Mouse (Mus musculus) MEL (cell line): ENCODE measurements at regions not wholly inside any gene's neighbourhood (a gene's known extent, or its start where the extent isn't known, plus 50 kb on each side); places are given as distances from the start of the nearest gene placed in this dataset.

Experiments
- DNase-seq: peaks from one replicate; pipeline ENCODE4 v3.0.0; 2011; ENCODE audit warnings: low read depth, low spot score
- H3K27ac ChIP-seq: 2 replicates; pipeline ENCODE4 v1.5.1; 2012; ENCODE audit warnings: low read depth, mild to moderate bottlenecking, control low read depth, low read length, moderate library complexity; ENCODE audit not compliant: control insufficient read depth
- H3K27me3 ChIP-seq, 2 experiments: fragments of 150-350 bp in 1 of 2; sonication (generic) in 1 of 2; 2 replicates each; pipeline ENCODE4 v1.6.1; 2012; ENCODE audit warnings: low read length in 2 of 2, mild to moderate bottlenecking in 2 of 2, improper control_type of control experiment in 1 of 2, moderate library complexity in 1 of 2; ENCODE audit not compliant: insufficient read depth in 2 of 2, control insufficient read depth in 1 of 2
- H3K36me3 ChIP-seq, 2 experiments: 2 replicates each; pipeline ENCODE4 v1.6.1; 2012 to 2014; ENCODE audit warnings: low read length in 2 of 2, improper control_type of control experiment in 1 of 2, inconsistent platforms in 1 of 2, mild to moderate bottlenecking in 1 of 2; ENCODE audit not compliant: insufficient read depth in 2 of 2, control insufficient read depth in 1 of 2
- H3K4me1 ChIP-seq, 2 experiments: fragments of 150-350 bp in 1 of 2; sonication (generic) in 1 of 2; 2 replicates each; pipeline ENCODE4 v1.6.1; 2012; ENCODE audit warnings: low read length in 2 of 2, improper control_type of control experiment in 1 of 2, mild to moderate bottlenecking in 1 of 2; ENCODE audit not compliant: insufficient read depth in 2 of 2, control insufficient read depth in 1 of 2
- H3K4me3 ChIP-seq, 2 experiments: fragments of 150-350 bp in 1 of 2; sonication (generic) in 1 of 2; 2 replicates each; pipeline ENCODE4 v1.5.1; 2012; ENCODE audit warnings: low read depth in 2 of 2, low read length in 2 of 2, mild to moderate bottlenecking in 2 of 2, moderate library complexity in 2 of 2, control low read depth in 1 of 2, improper control_type of control experiment in 1 of 2; ENCODE audit not compliant: control insufficient read depth in 1 of 2, insufficient read depth in 1 of 2
- H3K79me2 ChIP-seq: 2 replicates; pipeline ENCODE4 v1.6.1; 2012; ENCODE audit warnings: mild to moderate bottlenecking, low read length, moderate library complexity; ENCODE audit not compliant: control insufficient read depth, poor library complexity, insufficient read depth
- H3K9ac ChIP-seq: 2 replicates; pipeline ENCODE4 v1.6.1; 2012; ENCODE audit warnings: low read depth, mild to moderate bottlenecking, control low read depth, low read length, moderate library complexity; ENCODE audit not compliant: control insufficient read depth, poor library complexity, severe bottlenecking
- H3K9me3 ChIP-seq: fragments of 150-350 bp; sonication (generic); replicated peaks from 2 replicates; pipeline ENCODE4 v1.6.1; 2012; ENCODE audit warnings: mild to moderate bottlenecking, low read length, improper control_type of control experiment, moderate library complexity; ENCODE audit not compliant: insufficient read depth
- BHLHE40 ChIP-seq: IDR thresholded peaks from 2 replicates; pipeline ENCODE4 v1.6.1; 2012; ENCODE audit warnings: low read depth, mild to moderate bottlenecking, inconsistent platforms, low read length, improper control_type of control experiment, borderline replicate concordance
- CHD1 ChIP-seq: IDR thresholded peaks from 2 replicates; pipeline ENCODE4 v1.6.1; 2012; ENCODE audit warnings: low read depth, mild to moderate bottlenecking, inconsistent platforms, low read length, improper control_type of control experiment
- CTCF ChIP-seq, 3 experiments: IDR thresholded peaks in 2 of 3; conservative IDR thresholded peaks in 1 of 3; 2 replicates each; pipeline ENCODE4 v1.5.1; 2011 to 2012; ENCODE audit warnings: low read length in 3 of 3, low read depth in 2 of 3, mild to moderate bottlenecking in 2 of 3, improper control_type of control experiment in 1 of 3, inconsistent platforms in 1 of 3, mixed read lengths in 1 of 3, moderate library complexity in 1 of 3; ENCODE audit not compliant: control insufficient read depth in 1 of 3, insufficient read depth in 1 of 3, poor library complexity in 1 of 3, severe bottlenecking in 1 of 3
- E2F4 ChIP-seq: IDR thresholded peaks from 2 replicates; pipeline ENCODE4 v1.6.1; 2011; ENCODE audit warnings: low read depth, low read length, improper control_type of control experiment, borderline replicate concordance
- ELF1 ChIP-seq: IDR thresholded peaks from 2 replicates; pipeline ENCODE4 v1.6.1; 2014; ENCODE audit warnings: low read depth, mild to moderate bottlenecking, inconsistent platforms, low read length, improper control_type of control experiment, moderate library complexity
- EP300 ChIP-seq, 2 experiments: IDR thresholded peaks; 2 replicates each; pipeline ENCODE4 v1.6.1; 2011; ENCODE audit warnings: improper control_type of control experiment in 2 of 2, low read length in 2 of 2, low read depth in 1 of 2, mild to moderate bottlenecking in 1 of 2
- ETS1 ChIP-seq: IDR thresholded peaks from 2 replicates; pipeline ENCODE4 v1.6.1; 2012; ENCODE audit warnings: low read depth, mild to moderate bottlenecking, inconsistent platforms, low read length, improper control_type of control experiment, moderate library complexity
- HCFC1 ChIP-seq: IDR thresholded peaks from 2 replicates; pipeline ENCODE4 v1.6.1; 2012; ENCODE audit warnings: low read depth, mild to moderate bottlenecking, inconsistent platforms, low read length, improper control_type of control experiment, moderate library complexity
- KAT2A ChIP-seq: conservative IDR thresholded peaks from 2 replicates; pipeline ENCODE4 v1.6.1; 2012; ENCODE audit warnings: low read depth, low read length, improper control_type of control experiment, inconsistent platforms
- MAFK ChIP-seq: IDR thresholded peaks from 2 replicates; pipeline ENCODE4 v1.6.1; 2011; ENCODE audit warnings: low read depth, mild to moderate bottlenecking, low read length, improper control_type of control experiment, borderline replicate concordance
- MAX ChIP-seq: IDR thresholded peaks from 2 replicates; pipeline ENCODE4 v1.6.1; 2011; ENCODE audit warnings: low read length, improper control_type of control experiment
- MAZ ChIP-seq: IDR thresholded peaks from 2 replicates; pipeline ENCODE4 v1.6.1; 2012; ENCODE audit warnings: low read depth, mild to moderate bottlenecking, inconsistent platforms, low read length, improper control_type of control experiment
- MEF2A ChIP-seq: IDR thresholded peaks from 2 replicates; pipeline ENCODE4 v1.6.1; 2014; ENCODE audit warnings: low read depth, mild to moderate bottlenecking, inconsistent platforms, low read length, improper control_type of control experiment; ENCODE audit not compliant: poor library complexity, insufficient replicate concordance, severe bottlenecking; ENCODE audit errors: extremely low read depth
- MXI1 ChIP-seq: IDR thresholded peaks from 2 replicates; pipeline ENCODE4 v1.6.1; 2011; ENCODE audit warnings: mild to moderate bottlenecking, low read depth, low read length, improper control_type of control experiment
- MYB ChIP-seq: IDR thresholded peaks from 2 replicates; pipeline ENCODE4 v1.6.1; 2011; ENCODE audit warnings: mild to moderate bottlenecking, low read depth, low read length, improper control_type of control experiment
- NELFE ChIP-seq: IDR thresholded peaks from 2 replicates; pipeline ENCODE4 v1.6.1; 2011; ENCODE audit warnings: low read depth, low read length, improper control_type of control experiment
- NRF1 ChIP-seq: IDR thresholded peaks from 2 replicates; pipeline ENCODE4 v1.6.1; 2014; ENCODE audit warnings: low read depth, mild to moderate bottlenecking, inconsistent platforms, low read length, improper control_type of control experiment, moderate library complexity; ENCODE audit not compliant: poor library complexity, insufficient read depth, severe bottlenecking
- POLR2A ChIP-seq, 2 experiments: IDR thresholded peaks; 2 replicates each; pipeline ENCODE4 v1.6.1; 2011 to 2012; ENCODE audit warnings: low read length in 2 of 2, mild to moderate bottlenecking in 2 of 2, control low read depth in 1 of 2, improper control_type of control experiment in 1 of 2, low read depth in 1 of 2, moderate library complexity in 1 of 2; ENCODE audit not compliant: control insufficient read depth in 1 of 2, insufficient read depth in 1 of 2, poor library complexity in 1 of 2
- POLR2AphosphoS2 ChIP-seq: IDR thresholded peaks from 2 replicates; pipeline ENCODE4 v1.6.1; 2011; ENCODE audit warnings: low read length, improper control_type of control experiment
- POLR2AphosphoS5 ChIP-seq: IDR thresholded peaks from 2 replicates; pipeline ENCODE4 v1.6.1; 2012; ENCODE audit warnings: low read depth, borderline replicate concordance, mild to moderate bottlenecking, inconsistent platforms, low read length, moderate library complexity, mixed read lengths
- RCOR1 ChIP-seq: IDR thresholded peaks from 2 replicates; pipeline ENCODE4 v1.6.1; 2012; ENCODE audit warnings: low read depth, mild to moderate bottlenecking, inconsistent platforms, low read length, improper control_type of control experiment
- SIN3A ChIP-seq: IDR thresholded peaks from 2 replicates; pipeline ENCODE4 v1.6.1; 2012; ENCODE audit warnings: low read length, improper control_type of control experiment, inconsistent platforms
- SMC3 ChIP-seq: IDR thresholded peaks from 2 replicates; pipeline ENCODE4 v1.6.1; 2011; ENCODE audit warnings: low read depth, low read length, improper control_type of control experiment
- TAL1 ChIP-seq: IDR thresholded peaks from 2 replicates; pipeline ENCODE4 v1.6.1; 2012; ENCODE audit warnings: mild to moderate bottlenecking, inconsistent platforms, low read length, moderate library complexity, mixed read lengths
- TBP ChIP-seq: IDR thresholded peaks from 2 replicates; pipeline ENCODE4 v1.8.0; 2011; ENCODE audit warnings: low read depth, low read length, improper control_type of control experiment
- TCF12 ChIP-seq: IDR thresholded peaks from 2 replicates; pipeline ENCODE4 v1.6.1; 2014; ENCODE audit warnings: low read depth, mild to moderate bottlenecking, inconsistent platforms, low read length, improper control_type of control experiment, moderate library complexity
- UBTF ChIP-seq: IDR thresholded peaks from 2 replicates; pipeline ENCODE4 v1.6.1; 2012; ENCODE audit warnings: low read depth, mild to moderate bottlenecking, inconsistent platforms, low read length, improper control_type of control experiment, moderate library complexity, borderline replicate concordance; ENCODE audit not compliant: insufficient read depth
- USF2 ChIP-seq, 2 experiments: IDR thresholded peaks; 2 replicates each; pipeline ENCODE4 v1.6.1; 2011 to 2012; ENCODE audit warnings: improper control_type of control experiment in 2 of 2, low read length in 2 of 2, borderline replicate concordance in 1 of 2, inconsistent platforms in 1 of 2, low read depth in 1 of 2, mild to moderate bottlenecking in 1 of 2; ENCODE audit not compliant: insufficient read depth in 1 of 2
- ZC3H11A ChIP-seq: IDR thresholded peaks from 2 replicates; pipeline ENCODE4 v1.6.1; 2012; ENCODE audit warnings: low read depth, mild to moderate bottlenecking, inconsistent platforms, low read length, improper control_type of control experiment
- ZKSCAN1 ChIP-seq: IDR thresholded peaks from 2 replicates; pipeline ENCODE4 v1.6.1; 2012; ENCODE audit warnings: low read depth, mild to moderate bottlenecking, inconsistent platforms, low read length, improper control_type of control experiment, moderate library complexity

DNA sequence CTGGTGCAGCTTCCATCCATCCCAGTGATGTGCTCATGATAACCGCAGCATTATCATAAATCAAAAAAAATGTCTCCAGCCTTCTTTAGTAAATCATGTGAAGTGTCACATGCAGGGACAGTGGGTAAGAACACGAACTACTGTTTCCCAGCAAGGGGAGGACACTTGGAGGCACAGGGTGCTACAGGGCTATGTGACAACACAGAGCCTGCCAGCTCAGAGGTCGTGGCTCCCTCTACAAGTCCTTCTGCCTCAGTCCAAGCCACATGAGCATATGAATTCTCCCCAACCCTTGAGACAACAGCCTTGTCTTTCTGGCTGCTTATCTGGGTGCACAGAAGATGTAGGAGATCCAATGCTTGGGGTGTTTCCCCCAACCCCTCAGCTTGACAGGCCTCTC lies 93.7 kb upstream of the Atp6ap2 start:
- Histone ChIP-seq H3K27me3 (no peaks in the 10 kb centered on the region), H3K36me3 (peaks cover 0 to 9% of the 10 kb centered on the region in 2 experiments; a peak in 2 of 4 replicates), H3K4me3 (peak overlapping the region; percentile 14 to 19; a peak in 2 of 4 replicates), H3K9ac (peak overlapping the region; percentile 31), H3K9me3 (no peaks in the 10 kb centered on the region), H3K27ac (peak overlapping the region; percentile 85), H3K4me1 (peaks cover 0 to 18% of the 10 kb centered on the region in 2 experiments; a peak in 3 of 4 replicates), H3K79me2 (no peaks in the 10 kb centered on the region)
- DNase-seq, result no peak
- TF ChIP-seq EP300 (IDR thresholded peaks at IDR 0.05; ENCODE audit: low read depth in 1 of 2, low read length in 2 of 2) (0 out of 4 replicates have a peak, but pooled peaks of 1 of the 2 experiments have one; percentile 16), ZC3H11A (no peak), MAX (0 out of 2 replicates have a peak, but pooled peaks have one; percentile 2)

GRCm38 (mm10) chrX:12494535-12494934 lies 93.1 kb upstream of the Atp6ap2 start:
- peak; percentile 86 for DNase-seq
- TF ChIP-seq ZC3H11A (no peak), TCF12 (peak; percentile 86), USF2 (IDR thresholded peaks at IDR 0.05; ENCODE audit: borderline replicate concordance in 1 of 2, insufficient read depth in 1 of 2, low read depth in 1 of 2, low read length in 2 of 2) (no peak), CHD1 (no peak), MYB (no peak), TBP (no peak), ZKSCAN1 (no peak), UBTF (no peak), SIN3A (no peak), E2F4 (no peak), MAZ (no peak), KAT2A (no peak), NELFE (no peak), ELF1 (no peak), POLR2A (IDR thresholded peaks at IDR 0.05; ENCODE audit: control insufficient read depth in 1 of 2, insufficient read depth in 1 of 2, low read depth in 1 of 2, low read length in 2 of 2, poor library complexity in 1 of 2) (no peak), ETS1 (peak; percentile 90), MAX (0 out of 2 replicates have a peak, but pooled peaks have one; percentile 9), EP300 (IDR thresholded peaks at IDR 0.05; ENCODE audit: low read depth in 1 of 2, low read length in 2 of 2) (peak; percentile 66 to 88), TAL1 (peak; percentile 35), POLR2AphosphoS5 (no peak), RCOR1 (peak; percentile 43; the same call in 1 of the 2 replicates), BHLHE40 (peak; percentile 73; the same call in 1 of the 2 replicates), SMC3 (no peak), POLR2AphosphoS2 (no peak), MXI1 (no peak), NRF1 (no peak), MEF2A (no peak), HCFC1 (no peak), MAFK (peak; percentile 60; the same call in 1 of the 2 replicates), CTCF (IDR thresholded peaks at IDR 0.05 in 2 of 3, conservative IDR thresholded peaks at IDR 0.05 in 1 of 3; ENCODE audit: control insufficient read depth in 1 of 3, insufficient read depth in 1 of 3, low read depth in 2 of 3, low read length in 3 of 3, poor library complexity in 1 of 3, severe bottlenecking in 1 of 3) (no peak)

More at GRCm38 (mm10) chrX:12494535-12494934, 93.1 kb upstream of the Atp6ap2 start:
- Histone ChIP-seq H3K4me3 (peak overlapping the region in 1 of 2 experiments; percentile 14; a peak in 2 of 4 replicates), H3K36me3 (peaks cover 0 to 9% of the 10 kb centered on the region in 2 experiments; a peak in 2 of 4 replicates), H3K27me3 (no peaks in the 10 kb centered on the region), H3K27ac (peak overlapping the region; percentile 85), H3K9ac (peak overlapping the region; percentile 31; the same call in 1 of the 2 replicates), H3K9me3 (no peaks in the 10 kb centered on the region), H3K4me1 (peaks cover 0 to 18% of the 10 kb centered on the region in 2 experiments; a peak in 3 of 4 replicates), H3K79me2 (no peaks in the 10 kb centered on the region)
